Mouse (Mus musculus) left cerebral cortex, postnatal 4 days (tissue): ENCODE data around the gene Klhl25. TPM values are rescaled to one million over a fixed set of nuclear protein-coding genes. Genes with fewer than 3 reads are reported as not detected.
"Not testable (repeated sequence)": the region's sequence is repeated elsewhere in the genome, so short reads cannot be mapped to it uniquely, and the experiment has no call there.

Experiments
- DNase-seq: peaks from one replicate; pipeline ENCODE4 v3.0.0-alpha.2; 2022
- intact Hi-C: fragments of 180-260 bp; cut with DNase I; formaldehyde crosslinking; loops from one replicate; pipeline ENCODE4 v1.15.1; 2025
- total RNA-seq, 2 experiments: library from RNA; stranded (reverse); gene quantifications; 2 replicates each; pipeline ENCODE4 v1.2.3; 2021

Gene Klhl25
- total RNA-seq, result 10 to 100 TPM; 29.6 to 33.5 TPM

DNA sequence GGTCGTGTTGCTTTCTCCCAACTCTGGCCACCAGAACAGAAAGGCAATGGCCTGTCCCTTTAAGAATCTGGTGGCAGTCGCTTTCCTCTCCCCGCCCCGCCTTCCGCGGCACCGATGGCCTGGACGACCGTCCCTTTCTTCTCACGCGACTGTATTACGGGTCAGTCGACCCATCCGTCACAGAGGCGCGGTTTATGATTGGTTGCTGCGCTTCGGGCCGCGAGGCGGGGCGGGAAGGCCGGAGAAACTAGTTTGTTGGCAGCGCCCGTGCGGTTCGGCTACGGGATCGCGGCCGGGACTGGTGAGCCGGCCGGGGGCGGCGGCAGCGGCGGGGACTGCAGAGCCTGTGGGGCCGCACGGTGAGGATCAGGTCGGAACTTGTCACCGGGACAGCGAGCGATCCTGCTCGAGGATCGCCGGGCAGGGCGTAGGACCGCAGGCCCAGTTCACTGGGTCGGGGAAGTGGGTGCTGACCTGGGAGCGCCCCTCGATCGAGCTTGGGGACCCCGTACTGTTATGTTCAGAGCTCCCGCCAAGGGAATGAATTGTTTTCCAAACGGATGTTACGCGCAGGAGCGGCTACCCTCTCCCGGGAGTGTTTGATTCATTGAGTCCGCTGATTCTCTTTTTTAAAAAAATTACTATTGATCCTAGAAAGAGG lies at the start of gene Klhl25:
TSS of gene Klhl25 (plus strand) at position 196 of the 661 bp plus-strand sequence.
- intact Hi-C loops, result no loop called here

GRCm38 (mm10) chr7:75800530-75800929 lies 47.6 kb upstream of the Klhl25 start:
- intact Hi-C loops, result no loop called here
- DNase-seq, result no peak

More for the DNA sequence above, at the start of gene Klhl25:
- peak; percentile 96 for DNase-seq

DNA sequence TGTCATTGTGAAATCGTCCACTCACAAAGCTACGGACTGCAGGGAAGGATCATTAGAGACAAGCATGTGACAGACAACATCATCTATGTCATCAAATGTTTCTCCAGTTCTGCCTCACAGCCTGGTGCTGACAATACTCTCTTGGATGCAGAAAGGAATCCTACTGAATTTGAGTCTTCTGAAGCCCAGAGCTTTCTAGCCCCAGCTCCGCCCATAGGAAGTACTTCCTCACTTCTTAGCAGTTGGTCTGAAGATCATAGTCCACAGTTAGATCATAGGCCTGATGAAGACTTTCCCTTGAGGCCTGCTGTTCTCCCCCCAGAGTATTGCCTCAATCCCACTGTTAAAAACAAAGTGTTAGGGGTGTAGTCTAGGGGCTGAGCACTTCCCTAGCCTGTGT lies 47.1 kb upstream of the Klhl25 start:
- DNase-seq, result no peak
- intact Hi-C loops, result no loop called here

GRCm38 (mm10) chr7:75801621-75802358 lies 46.3 kb upstream of the Klhl25 start:
- DNase-seq, result no peak
- intact Hi-C loops, result no loop called here

GRCm38 (mm10) chr7:75802887-75803286 lies 45.2 kb upstream of the Klhl25 start:
- intact Hi-C loops, result no loop called here
- no peak for DNase-seq

DNA sequence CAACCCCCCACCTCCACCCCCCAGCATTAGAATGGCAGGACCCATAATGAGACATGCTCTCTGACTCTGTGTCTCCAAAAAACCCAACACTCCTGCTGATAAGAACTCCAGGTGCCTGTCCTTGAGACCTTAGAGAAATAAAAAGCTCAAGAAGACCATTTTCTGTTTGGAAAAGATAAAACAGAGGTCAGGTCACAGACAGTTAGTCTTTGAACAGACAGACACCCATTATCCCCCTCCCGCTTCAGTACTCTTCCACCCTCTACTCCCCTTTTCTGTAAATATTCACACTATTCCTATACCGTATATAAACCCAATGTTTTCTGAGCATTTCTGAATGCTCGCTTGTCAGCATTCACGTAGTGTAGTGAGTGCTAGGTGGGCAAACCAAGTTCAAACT lies 41.9 kb upstream of the Klhl25 start:
- intact Hi-C loops, result no loop called here
- DNase-seq, result no peak

- DNase-seq, result peak; percentile 52
- intact Hi-C loops, result no loop called here
Measured at GRCm38 (mm10) chr7:75806711-75807110, 41.4 kb upstream of the Klhl25 start.

DNA sequence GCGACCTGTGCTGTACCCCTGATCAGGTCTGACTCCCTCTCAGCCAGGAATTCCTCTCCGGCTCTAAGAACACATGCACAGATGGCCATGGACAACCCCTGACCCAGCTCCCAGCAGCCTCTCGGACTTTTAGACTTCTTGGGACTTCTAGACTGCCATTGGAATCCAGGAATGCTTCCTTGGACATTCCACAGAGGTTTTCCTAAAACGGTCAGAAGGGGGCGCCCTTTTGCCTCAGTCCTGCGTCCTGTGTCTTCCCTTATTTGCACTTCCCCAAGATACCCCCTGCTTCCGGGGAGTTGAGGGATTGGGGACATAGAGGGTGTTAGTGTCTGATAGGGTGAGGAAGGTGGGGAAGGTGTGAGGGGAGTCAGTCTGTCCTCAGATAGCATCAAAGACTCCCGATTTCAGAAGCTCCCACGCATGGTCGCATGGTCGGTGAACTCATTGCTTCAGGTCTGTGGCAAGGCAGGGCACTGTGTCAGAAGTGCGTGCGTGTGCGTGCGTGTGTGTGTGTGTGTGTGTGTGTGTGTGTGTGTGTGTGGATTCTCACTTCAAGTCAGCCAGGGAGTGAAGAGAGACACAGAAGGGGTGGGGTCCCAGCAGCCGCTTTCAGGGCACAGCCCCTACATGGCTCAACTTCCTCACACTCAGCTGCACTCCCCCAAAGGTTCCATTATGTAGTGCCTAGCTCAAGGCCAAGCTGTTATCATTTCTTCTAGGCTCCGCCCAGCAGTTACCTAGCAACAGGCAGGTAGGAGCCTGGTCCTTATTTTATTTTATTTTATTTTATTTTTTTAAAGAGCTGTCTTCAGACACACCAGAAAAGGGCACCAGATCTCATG lies 40.4 kb upstream of the Klhl25 start:
- intact Hi-C loops, result no loop called here
- DNase-seq, result peak; percentile 18

- intact Hi-C loops, result no loop called here
Measured at GRCm38 (mm10) chr7:75820687-75821086, 27.4 kb upstream of the Klhl25 start.

GRCm38 (mm10) chr7:75822087-75822668 lies 25.9 kb upstream of the Klhl25 start:
- intact Hi-C loops, result no loop called here
- DNase-seq, result no peak

More at GRCm38 (mm10) chr7:75820687-75821086, 27.4 kb upstream of the Klhl25 start:
- DNase-seq, result no peak

- intact Hi-C loops, result no loop called here
Measured at GRCm38 (mm10) chr7:75823071-75823470, 25.0 kb upstream of the Klhl25 start.

GRCm38 (mm10) chr7:75826360-75827103 lies 21.6 kb upstream of the Klhl25 start:
- intact Hi-C loops, result no loop called here
- DNase-seq, result no peak

More at GRCm38 (mm10) chr7:75823071-75823470, 25.0 kb upstream of the Klhl25 start:
- DNase-seq, result no peak

- intact Hi-C loops, result no loop called here
- no peak for DNase-seq
Measured at GRCm38 (mm10) chr7:75827357-75827756, 20.8 kb upstream of the Klhl25 start.

DNA sequence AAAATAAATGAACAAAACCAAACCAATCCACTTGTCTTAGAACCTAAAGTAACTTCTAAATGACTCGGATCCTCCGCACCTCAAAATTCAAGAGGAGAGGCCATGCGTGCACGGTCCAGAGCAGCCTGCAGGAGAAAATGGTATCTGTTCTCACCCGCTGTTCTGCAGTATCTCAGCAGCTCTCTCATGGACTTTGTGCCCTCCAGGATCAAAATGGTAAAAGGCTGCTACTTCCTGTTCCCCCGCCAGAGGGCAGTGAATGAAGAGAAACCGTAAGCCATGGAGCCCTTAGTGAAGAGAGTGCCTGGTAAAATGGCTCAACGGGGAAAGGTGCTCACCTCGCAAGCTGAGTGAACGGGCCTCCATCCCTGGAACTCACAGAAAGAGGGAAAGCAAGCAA lies 20.3 kb upstream of the Klhl25 start:
- intact Hi-C loops, result no loop called here
- DNase-seq, result peak; percentile 68

DNA sequence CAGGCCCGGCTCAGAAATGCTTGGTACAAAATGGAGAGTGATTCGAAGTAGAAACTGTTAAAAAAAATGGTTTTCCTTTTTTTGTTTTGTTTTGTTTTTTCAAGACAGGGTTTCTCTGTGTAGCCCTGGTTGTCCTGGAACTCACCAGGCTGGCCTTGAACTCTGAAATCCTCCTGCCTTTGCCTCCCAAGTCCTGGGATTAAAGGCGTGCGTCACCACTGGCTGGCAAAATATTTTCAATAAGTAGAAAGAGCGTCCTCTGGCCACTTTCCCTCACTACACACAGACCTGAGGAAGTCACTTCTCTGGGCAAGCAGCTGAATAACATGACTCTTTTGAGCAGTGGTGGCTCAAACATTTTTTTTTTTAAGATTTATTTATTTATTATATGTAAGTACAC lies 19.6 kb upstream of the Klhl25 start:
- no peak for DNase-seq
- intact Hi-C loops, result no loop called here

DNA sequence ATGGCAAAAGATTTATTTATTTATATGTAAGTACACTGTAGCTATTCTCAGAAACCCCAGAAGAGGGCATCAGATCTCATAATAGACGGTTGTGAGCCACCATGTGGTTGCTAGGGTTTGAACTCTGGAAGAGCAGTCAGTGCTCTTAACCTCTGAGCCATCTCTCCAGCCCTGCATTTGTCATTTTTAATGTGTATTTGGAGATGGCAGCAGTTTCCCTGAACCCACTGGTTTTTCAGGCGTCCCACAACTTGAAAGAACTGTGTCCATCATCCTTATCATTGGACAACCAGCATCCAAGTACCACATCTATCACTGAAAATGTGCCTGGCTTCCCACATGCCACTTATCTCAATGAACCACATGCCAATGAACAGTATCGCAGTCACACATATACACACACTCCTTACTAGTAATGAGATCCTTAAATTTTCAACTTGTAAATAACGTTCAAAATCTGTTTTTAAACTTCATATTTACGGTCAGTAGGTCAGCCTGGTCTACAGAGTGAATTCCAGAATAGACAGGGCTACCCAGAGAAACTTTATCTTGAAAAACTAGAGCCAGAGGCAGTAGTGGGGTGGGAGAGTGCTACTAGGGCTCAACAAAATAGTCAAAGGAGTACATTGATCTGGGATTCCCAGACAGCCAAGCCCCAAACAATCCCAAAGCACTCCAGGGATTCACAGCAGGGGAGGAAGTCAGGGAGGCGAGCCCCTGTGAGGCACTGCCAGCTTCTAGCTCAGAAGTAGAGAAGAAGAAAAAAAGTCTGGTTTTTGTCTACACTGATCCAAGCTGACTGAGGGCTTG lies 17.7 kb upstream of the Klhl25 start:
- DNase-seq, result no peak
- intact Hi-C loops, result no loop called here

- DNase-seq, intact Hi-C loops: not testable (repeated sequence)
Measured at GRCm38 (mm10) chr7:75833960-75834359, 14.2 kb upstream of the Klhl25 start.

GRCm38 (mm10) chr7:75834932-75835631 lies 13.0 kb upstream of the Klhl25 start:
- DNase-seq, intact Hi-C loops: not testable (repeated sequence)

- intact Hi-C loops, result no loop called here
- no peak for DNase-seq
Measured at GRCm38 (mm10) chr7:75840071-75840470, 8.0 kb upstream of the Klhl25 start.
